Mouse (Mus musculus) heart, adult 2 months (tissue): Measurements from ENCODE around the gene Fosl2. TPM values are rescaled to one million over a fixed set of nuclear protein-coding genes. Genes with fewer than 3 reads are reported as not detected.
A peak's percentile ranks its signal among the peaks of the same experiment; 100 is the strongest.

Experiments used
- DNase-seq, 2 experiments: peaks; one replicate each; pipeline ENCODE4 v3.0.0; 2021
- H3K27ac ChIP-seq: fragments of 200-600 bp; 2 replicates; pipeline ENCODE4 v1.8.1; 2022
- H3K27me3 ChIP-seq: fragments of 200-500 bp; 2 replicates; pipeline ENCODE4 v1.6.1; 2012; ENCODE audit warnings: mild to moderate bottlenecking, low read length, inconsistent platforms, mixed read lengths; ENCODE audit not compliant: control insufficient read depth, insufficient read depth
- H3K36me3 ChIP-seq: fragments of 200-500 bp; 2 replicates; pipeline ENCODE4 v1.6.1; 2012; ENCODE audit warnings: low read length, inconsistent platforms; ENCODE audit not compliant: control insufficient read depth, insufficient read depth
- H3K4me1 ChIP-seq: fragments of 200-500 bp; 2 replicates; pipeline ENCODE4 v1.6.1; 2011; ENCODE audit warnings: low read length; ENCODE audit not compliant: control insufficient read depth, insufficient read depth
- H3K4me3 ChIP-seq: fragments of 200-600 bp; 2 replicates; pipeline ENCODE4 v1.8.1; 2022
- H3K79me2 ChIP-seq: fragments of 200-500 bp; replicated peaks from 2 replicates; pipeline ENCODE4 v1.6.1; 2012; ENCODE audit warnings: mild to moderate bottlenecking, inconsistent platforms, low read length, moderate library complexity, mixed read lengths; ENCODE audit not compliant: control insufficient read depth, insufficient read depth
- H3K9ac ChIP-seq: fragments of 200-500 bp; 2 replicates; pipeline ENCODE4 v1.6.1; 2012; ENCODE audit warnings: low read depth, mild to moderate bottlenecking, control low read depth, inconsistent platforms, low read length, mixed read lengths
- CTCF ChIP-seq: fragments of 200-600 bp; IDR thresholded peaks from 2 replicates; pipeline ENCODE4 v1.8.1; 2022; ENCODE audit warnings: antibody characterized with exemption, mild to moderate bottlenecking, moderate library complexity
- EP300 ChIP-seq: fragments of 200-500 bp; IDR thresholded peaks from 2 replicates; pipeline ENCODE4 v1.6.1; 2011; ENCODE audit warnings: low read depth, low read length, control low read depth; ENCODE audit not compliant: insufficient read depth
- POLR2A ChIP-seq: fragments of 200-500 bp; IDR thresholded peaks from 2 replicates; pipeline ENCODE4 v1.6.1; 2011; ENCODE audit warnings: mild to moderate bottlenecking, low read depth, low read length, control low read depth; ENCODE audit not compliant: insufficient read depth
- WGBS: fragments of 180-500 bp; shearing (Covaris S2); methylation state at CpG from one replicate; pipeline ENCODE4 v1.1.7; 2018; 5-methylcytosine and 5-hydroxymethylcytosine counted together
- intact Hi-C: fragments of 180-260 bp; cut with DNase I; formaldehyde crosslinking; loops from one replicate; pipeline ENCODE4 v1.15.1; 2025
- polyA plus RNA-seq: library from polyadenylated mRNA; depleted of rRNA; stranded (reverse); fragments of >200 nt; gene quantifications from 2 replicates; pipeline ENCODE4 v1.2.3, GENCODE M21; 2012
- total RNA-seq, 2 experiments: library from RNA; stranded (reverse); gene quantifications; 2 replicates each; pipeline ENCODE4 v1.2.3; 2021

Fosl2 gene
- total and polyA plus RNA-seq, 3 experiments, result 10.2 to 26.6 (median 21.2) TPM

DNA sequence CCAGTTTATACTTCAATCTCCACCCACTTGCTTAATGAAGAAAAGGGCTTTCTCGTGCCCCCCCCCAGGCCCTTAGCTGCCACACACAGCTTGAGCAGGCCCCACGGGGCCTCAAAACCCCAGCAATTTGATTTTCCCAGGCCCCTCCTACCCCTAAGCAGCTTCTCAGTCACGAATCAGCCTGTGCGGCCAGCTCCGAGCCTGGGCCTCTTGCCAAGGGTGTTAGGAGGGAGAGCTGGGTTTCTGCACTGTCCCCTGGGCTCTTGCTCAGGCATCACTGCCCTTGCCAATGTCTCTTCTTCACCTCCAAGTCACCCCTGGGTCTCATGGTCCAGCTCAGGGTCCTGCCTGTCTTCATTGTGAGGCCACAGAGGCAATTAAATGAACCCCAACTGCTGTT is 33.1 kb upstream of the Fosl2 start:
- H3K79me2 ChIP-seq, result no peaks in the 10 kb centered on the region
- peak; percentile 77 to 80 for DNase-seq
- no peak overlapping the region for H3K4me3 ChIP-seq
- intact Hi-C loops, result no loop called here
- H3K27ac ChIP-seq, result no peak overlapping the region
- no peak overlapping the region for H3K9ac ChIP-seq
- H3K36me3 ChIP-seq, result no peaks in the 10 kb centered on the region
- H3K27me3 ChIP-seq, result no peaks in the 10 kb centered on the region
- WGBS, result 24% methylated on average over 5 of the region's 5 CpGs
- TF ChIP-seq POLR2A (no peak), EP300 (no peak), CTCF (no peak)
- peaks cover 9% of the 10 kb centered on the region for H3K4me1 ChIP-seq

DNA sequence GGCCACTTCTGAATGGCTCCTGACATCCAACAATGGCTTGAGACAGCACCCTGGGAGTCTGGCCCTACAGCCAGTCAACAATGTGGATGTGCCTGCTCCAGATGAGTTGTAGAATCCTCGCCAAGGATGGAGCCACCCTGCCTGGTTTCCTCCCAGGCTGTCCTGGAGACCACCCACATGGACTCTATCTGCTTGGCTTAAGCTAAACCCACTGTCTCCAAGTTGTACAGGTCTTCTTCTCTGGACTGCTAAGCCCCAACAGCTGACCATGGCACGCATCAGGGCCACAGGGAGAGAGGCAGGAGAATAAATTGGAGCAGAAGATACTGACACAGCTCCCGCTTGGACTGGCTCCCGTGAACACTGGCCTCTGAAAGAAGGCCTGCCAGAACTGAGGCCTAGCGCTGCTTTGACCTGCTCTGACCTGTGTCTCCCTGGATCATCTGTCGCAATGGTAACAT is 32.6 kb upstream of the Fosl2 start:
- DNase-seq, result peak; percentile 69 to 73

GRCm38 (mm10) chr5:32103545-32103944 is 32.1 kb upstream of the Fosl2 start:
- H3K27ac ChIP-seq, result no peak overlapping the region

More for the DNA sequence above, 32.6 kb upstream of the Fosl2 start:
- H3K27me3 ChIP-seq, result no peaks in the 10 kb centered on the region
- H3K4me1 ChIP-seq, result peaks cover 9% of the 10 kb centered on the region
- H3K36me3 ChIP-seq, result no peaks in the 10 kb centered on the region
- no peak for TF ChIP-seq CTCF
- TF ChIP-seq EP300, result no peak
- TF ChIP-seq POLR2A, result no peak
- H3K27ac ChIP-seq, result no peak overlapping the region
- no peak overlapping the region for H3K4me3 ChIP-seq
- WGBS, result 77% methylated on average over 6 of the region's 6 CpGs
- intact Hi-C loops, result no loop called here
- no peak overlapping the region for H3K9ac ChIP-seq
- no peaks in the 10 kb centered on the region for H3K79me2 ChIP-seq

DNA sequence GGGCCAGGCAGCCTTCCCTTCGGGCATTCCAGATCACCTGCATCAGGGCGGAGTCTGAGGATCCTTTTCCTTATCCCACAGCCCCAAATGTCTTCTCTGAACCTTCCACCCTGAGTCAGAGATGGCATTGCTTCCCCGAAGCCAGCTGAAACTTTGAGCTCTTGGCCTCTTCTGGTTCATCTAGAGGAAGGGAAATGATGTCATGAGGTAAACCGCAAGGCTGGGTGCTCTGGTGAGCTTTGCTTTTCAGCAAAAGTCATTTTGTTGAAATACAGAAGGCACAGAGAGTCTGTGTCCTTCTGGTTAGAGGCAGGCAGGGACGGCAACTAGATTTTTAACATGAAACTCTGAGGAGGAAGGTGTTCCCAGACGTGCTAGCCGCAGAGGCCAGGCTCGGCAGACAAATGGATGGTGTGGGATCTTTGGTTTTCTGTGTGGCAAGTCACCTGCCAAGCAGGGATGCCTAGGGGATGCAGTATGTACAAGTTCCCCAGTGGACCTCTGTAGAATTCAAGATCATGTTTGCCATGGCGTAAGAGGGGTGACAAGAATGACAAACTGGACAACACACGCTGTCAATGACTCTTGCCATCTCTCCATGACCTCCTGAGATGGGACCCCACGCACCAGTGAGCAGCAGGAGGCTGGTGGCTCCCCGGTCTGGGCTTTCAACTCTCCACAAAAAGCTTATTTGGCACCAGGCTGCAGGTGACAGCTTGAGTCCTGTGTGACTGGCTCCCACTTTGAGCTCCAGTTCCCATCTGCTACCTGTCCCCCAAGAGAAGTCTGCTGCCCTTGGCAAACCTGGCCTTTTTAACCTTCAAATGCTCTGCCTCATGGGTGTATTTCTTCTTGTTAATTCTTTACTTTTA is 31.2 kb upstream of the Fosl2 start:
- Histone ChIP-seq H3K4me1 (peaks cover 9% of the 10 kb centered on the region), H3K79me2 (no peaks in the 10 kb centered on the region), H3K27ac (no peak overlapping the region), H3K27me3 (no peaks in the 10 kb centered on the region), H3K4me3 (no peak overlapping the region), H3K36me3 (no peaks in the 10 kb centered on the region), H3K9ac (no peak overlapping the region)
- 81% methylated on average over 12 of the region's 12 CpGs for WGBS
- TF ChIP-seq CTCF (no peak), POLR2A (no peak), EP300 (no peak)
- intact Hi-C loops, result no loop called here
- DNase-seq, result peak in 1 of 2 experiments; percentile 15

More at GRCm38 (mm10) chr5:32103545-32103944, 32.1 kb upstream of the Fosl2 start:
- no peak overlapping the region for H3K4me3 ChIP-seq
- WGBS, result 82% methylated on average over 1 of the region's 1 CpGs
- H3K79me2 ChIP-seq, result no peaks in the 10 kb centered on the region
- H3K27me3 ChIP-seq, result no peaks in the 10 kb centered on the region
- H3K9ac ChIP-seq, result no peak overlapping the region
- TF ChIP-seq POLR2A (no peak), EP300 (no peak), CTCF (no peak)
- intact Hi-C loops, result no loop called here
- no peak for DNase-seq
- H3K36me3 ChIP-seq, result no peaks in the 10 kb centered on the region
- peaks cover 9% of the 10 kb centered on the region for H3K4me1 ChIP-seq

- H3K4me3 ChIP-seq, result no peak overlapping the region
- H3K9ac ChIP-seq, result no peak overlapping the region
- DNase-seq, result peak in 1 of 2 experiments; percentile 32
- H3K36me3 ChIP-seq, result no peaks in the 10 kb centered on the region
- 65% methylated on average over 5 of the region's 5 CpGs for WGBS
- H3K4me1 ChIP-seq, result peaks cover 9% of the 10 kb centered on the region
- H3K27ac ChIP-seq, result no peak overlapping the region
- intact Hi-C loops, result no loop called here
- H3K79me2 ChIP-seq, result no peaks in the 10 kb centered on the region
- no peaks in the 10 kb centered on the region for H3K27me3 ChIP-seq
- TF ChIP-seq EP300 (0 out of 2 replicates have a peak, but pooled peaks have one; percentile 5), POLR2A (no peak), CTCF (no peak)
Measured at GRCm38 (mm10) chr5:32106473-32107140, 29.0 kb upstream of the Fosl2 start.
